In the genomic region with DNA sequence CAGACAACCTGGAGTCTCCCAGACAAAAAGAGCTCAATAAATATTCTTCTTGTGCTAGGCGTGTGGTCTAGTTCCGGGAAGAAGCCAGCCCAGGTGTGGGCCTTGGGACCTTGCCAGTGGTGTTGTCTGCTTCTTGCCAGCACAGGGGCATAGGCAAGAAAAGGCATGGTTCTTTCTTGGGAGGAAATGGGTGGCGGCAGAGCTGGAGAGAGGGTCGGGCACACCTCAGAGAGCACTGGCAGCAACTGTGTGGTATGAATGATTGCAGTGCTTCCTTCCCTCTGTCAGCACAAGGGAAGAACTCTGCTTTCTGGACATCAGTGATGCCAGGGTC, we compare ENCODE assay signal across 11 mouse cellular contexts.
DNase-seq lines count a peak whose midpoint lies in the region; ATAC-seq and TF ChIP-seq lines count a peak whose summit lies in the region.
"Had no signal": no experiment of that assay in that cellular context is flagged by ENCODE, and none has a peak within 500 bp of the region (broad histone marks: within the 10 kb centered on the region; RNA-seq: fewer than 3 reads in every experiment).

No protein-coding gene starts in this region.

- H3K4me1 ChIP-seq in forebrain, embryonic 10.5 days, result peaks cover 99% of the 10 kb centered on the region
- H3K4me1 ChIP-seq in neural tube, embryonic 15.5 days, result peaks cover 96% of the 10 kb centered on the region

- ATAC-seq in inflammation-experienced regulatory T-cells, adult 6 months, result peak; percentile 4
- ATAC-seq in neural tube, embryonic 15.5 days (ENCODE audit: low FRiP score), result peak; percentile 12

- H3K9ac ChIP-seq in neural tube, embryonic 15.5 days (replicated peaks), result peak overlapping the region; percentile 43

- no peak overlapping the region for H3K4me3 ChIP-seq in left cerebral cortex, adult 2 months
- H3K4me3 ChIP-seq in forebrain, embryonic 10.5 days, result peak overlapping the region; percentile 47; the same call in 1 of the 2 replicates
- no peak overlapping the region for H3K4me3 ChIP-seq in neural tube, embryonic 15.5 days (replicated peaks)

- H3K9me3 ChIP-seq in forebrain, embryonic 10.5 days, result no peaks in the 10 kb centered on the region; the same call in 1 of the 2 replicates
- H3K9me3 ChIP-seq in neural tube, embryonic 15.5 days (replicated peaks), result no peaks in the 10 kb centered on the region
- H3K9me3 ChIP-seq: G1E had no signal

- H3K36me3 ChIP-seq in forebrain, embryonic 10.5 days (replicated peaks), result no peaks in the 10 kb centered on the region
- H3K36me3 ChIP-seq in neural tube, embryonic 15.5 days, result no peaks in the 10 kb centered on the region
- H3K36me3 ChIP-seq: G1E had no signal

- peak overlapping the region; percentile 45 for H3K4me2 ChIP-seq in neural tube, embryonic 15.5 days
- H3K4me2 ChIP-seq: liver, embryonic 11.5 days had no signal

- peak overlapping the region; percentile 95 for H3K27ac ChIP-seq in left cerebral cortex, adult 2 months
- peak overlapping the region; percentile 88 for H3K27ac ChIP-seq in forebrain, embryonic 10.5 days
- H3K27ac ChIP-seq in neural tube, embryonic 15.5 days (replicated peaks), result peak overlapping the region; percentile 98

- no peak for DNase-seq in left cerebral cortex, adult 2 months (ENCODE audit: extremely low spot score in 1 of 2, low spot score in 2 of 2)
- no peak for DNase-seq in left cerebral cortex, postnatal 14 days (ENCODE audit: low spot score in 2 of 2)
- DNase-seq in forebrain, embryonic 10.5 days (ENCODE audit: extremely low spot score, low spot score), result no peak
- DNase-seq in embryo, embryonic 10.5 days (ENCODE audit: low spot score), result no peak
- DNase-seq in left cerebral cortex, postnatal 4 days, result no peak
- DNase-seq: adrenal gland, postnatal 25 days; heart, postnatal 14 days had no signal

- peaks cover 46% of the 10 kb centered on the region for H3K27me3 ChIP-seq in forebrain, embryonic 10.5 days (ENCODE audit: poor library complexity, severe bottlenecking)
- H3K27me3 ChIP-seq in neural tube, embryonic 15.5 days (replicated peaks), result no peaks in the 10 kb centered on the region

- TF ChIP-seq CTCF in left cerebral cortex, adult 2 months (IDR thresholded peaks at IDR 0.05), result no peak

- WGBS in forebrain, embryonic 10.5 days, result 41% methylated on average over 4 of the region's 4 CpGs
- WGBS in neural tube, embryonic 15.5 days, result 14% methylated on average over 4 of the region's 4 CpGs

- intact Hi-C loops in left cerebral cortex, adult 2 months (cut with DNase I), result no loop called here
- intact Hi-C loops in left cerebral cortex, postnatal 14 days (cut with DNase I), result no loop called here
- intact Hi-C loops in left cerebral cortex, postnatal 4 days (cut with DNase I), result no loop called here
